Mouse (Mus musculus): ENCODE measurements around the gene Ubl4b. TPM values are rescaled to one million over a fixed set of nuclear protein-coding genes. Genes with fewer than 3 reads are reported as not detected.
A peak's percentile ranks its signal among the peaks of the same experiment; 100 is the strongest.

Gene Ubl4b
- polyA plus RNA-seq (2015; fragmentation: Nextera tagmentation; extraction: Ambion mirVana): not detected in 2 replicates

DNA sequence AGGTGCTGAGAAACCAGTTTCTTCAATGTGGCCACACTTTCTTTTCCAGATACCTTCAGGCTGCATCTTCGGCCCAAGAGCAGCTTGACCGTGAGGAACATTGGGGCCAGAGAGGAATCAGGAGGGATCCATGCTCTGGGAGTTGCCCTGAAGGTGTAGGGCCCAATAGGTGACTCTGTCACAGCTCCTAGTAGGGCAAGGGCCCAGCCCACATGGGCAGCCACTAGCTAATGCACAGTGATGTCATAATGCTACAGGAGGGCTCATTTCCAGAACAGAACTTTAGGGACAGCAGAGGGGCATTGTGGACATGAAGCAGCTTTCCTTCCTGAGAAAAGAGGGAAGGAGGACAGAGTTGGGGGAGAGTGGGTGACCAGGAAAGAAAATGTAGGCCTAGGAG lies at the start of gene Ubl4b:
TSS of gene Ubl4b (minus strand) at position 232 of the 400 bp plus-strand sequence.
- H3K36me3 ChIP-seq (replicated peaks; ENCODE audit: insufficient read depth, low read length): no peaks in the 10 kb centered on the region
- 64% methylated on average over 2 of the region's 2 CpGs for WGBS (ENCODE audit: insufficient replicate concordance)
- DNase-seq (no peak), ATAC-seq (no peak)
- H3K4me3 ChIP-seq (ENCODE audit: low read depth, low read length): no peak within 1 kb of the TSS
- H3K4me1 ChIP-seq (ENCODE audit: insufficient read depth): no peaks in the 10 kb centered on the region
- no peak for TF ChIP-seq EP300 (IDR thresholded peaks at IDR 0.05; ENCODE audit: low read depth)
- H3K9me3 ChIP-seq (ENCODE audit: low read length): no peaks in the 10 kb centered on the region
- H3K4me2 ChIP-seq (ENCODE audit: low read depth, low read length): no peak within 1 kb of the TSS
- no peaks in the 10 kb centered on the region for H3K27me3 ChIP-seq (ENCODE audit: insufficient read depth, low read length)
- no peak within 1 kb of the TSS for H3K9ac ChIP-seq (replicated peaks)
- H3K27ac ChIP-seq (ENCODE audit: low read depth): no peak within 1 kb of the TSS

DNA sequence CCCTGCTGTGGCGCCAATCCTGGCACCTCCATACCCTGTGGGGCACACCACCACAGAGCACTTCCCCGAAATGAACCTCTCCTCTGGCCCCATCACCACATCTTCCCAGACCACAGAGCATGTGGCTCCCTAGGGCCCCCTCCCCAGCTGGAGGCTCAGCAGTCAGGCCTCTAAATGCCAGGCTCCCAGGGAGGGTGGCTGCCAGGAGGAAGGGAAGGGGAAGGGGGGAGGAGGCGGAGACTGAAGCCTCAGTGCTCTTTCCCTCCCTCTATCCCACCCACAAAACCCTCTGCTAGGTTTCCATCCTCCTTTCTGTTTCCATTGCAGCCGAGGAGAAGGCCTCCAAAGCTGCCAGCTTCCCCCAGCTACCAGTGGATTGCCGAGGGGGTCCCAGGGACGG lies 45.3 kb upstream of the Ubl4b start:
- H3K27me3 ChIP-seq (ENCODE audit: insufficient read depth, low read length): peaks cover 57% of the 10 kb centered on the region
- WGBS (ENCODE audit: insufficient replicate concordance): 46% methylated on average over 6 of the region's 6 CpGs
- TF ChIP-seq EP300 (IDR thresholded peaks at IDR 0.05; ENCODE audit: low read depth): no peak
- no peak for TF ChIP-seq CTCF (IDR thresholded peaks at IDR 0.05; ENCODE audit: low read depth)
- H3K27ac ChIP-seq (ENCODE audit: low read depth): no peak overlapping the region
- H3K4me3 ChIP-seq (ENCODE audit: low read depth, low read length): no peak overlapping the region
- H3K4me2 ChIP-seq (ENCODE audit: low read depth, low read length): no peak overlapping the region
- peaks cover 6% of the 10 kb centered on the region; the same call in 1 of the 2 replicates for H3K4me1 ChIP-seq (ENCODE audit: insufficient read depth)
- no peaks in the 10 kb centered on the region for H3K36me3 ChIP-seq (replicated peaks; ENCODE audit: insufficient read depth, low read length)
- no peak overlapping the region for H3K9ac ChIP-seq (replicated peaks)
- no peak for DNase-seq
- ATAC-seq: no peak
- no peaks in the 10 kb centered on the region for H3K9me3 ChIP-seq (ENCODE audit: low read length)

DNA sequence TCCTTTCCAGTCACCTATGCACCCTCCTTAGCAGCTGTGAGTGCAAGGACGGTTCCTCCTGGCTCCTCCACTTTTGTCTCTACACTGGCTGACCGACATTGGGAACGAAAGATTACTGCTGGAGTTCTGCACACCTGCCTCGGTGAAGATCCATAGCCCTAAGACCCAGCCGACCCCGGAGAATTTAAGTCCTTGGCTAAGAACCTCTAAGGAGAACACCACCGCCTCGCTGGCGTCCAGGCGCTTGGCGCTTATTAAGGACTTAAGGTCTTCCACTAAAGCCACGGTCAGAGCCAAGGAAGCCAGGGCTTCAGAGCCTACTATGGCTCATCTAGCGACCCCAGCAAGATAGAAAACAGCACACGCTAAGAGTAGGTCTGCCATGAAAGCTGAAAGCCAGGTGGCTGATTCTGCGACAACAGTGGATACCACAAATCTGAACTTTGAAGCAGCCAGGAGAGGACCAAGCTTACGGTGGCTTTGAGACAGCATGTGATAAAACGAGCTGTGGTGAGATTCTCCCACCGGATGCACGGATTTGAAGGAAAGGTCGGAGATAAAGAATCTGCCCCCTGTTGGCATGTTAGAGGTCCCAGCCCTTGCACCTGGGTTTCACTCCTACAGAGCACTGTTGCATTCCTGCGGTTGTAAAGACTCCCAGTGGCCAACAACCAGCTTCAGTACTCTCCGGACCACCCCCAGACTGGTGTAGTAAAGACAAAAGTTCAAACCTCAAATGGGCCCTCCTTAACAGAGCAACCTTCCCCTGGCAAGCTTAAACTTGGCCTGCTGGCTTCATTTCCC lies 42.9 kb upstream of the Ubl4b start:
- ATAC-seq (no peak), DNase-seq (no peak)
- H3K27ac ChIP-seq (ENCODE audit: low read depth): no peak overlapping the region
- H3K36me3 ChIP-seq (replicated peaks; ENCODE audit: insufficient read depth, low read length): no peaks in the 10 kb centered on the region
- H3K4me2 ChIP-seq (ENCODE audit: low read depth, low read length): no peak overlapping the region
- no peaks in the 10 kb centered on the region for H3K9me3 ChIP-seq (ENCODE audit: low read length)
- peaks cover 80% of the 10 kb centered on the region for H3K27me3 ChIP-seq (ENCODE audit: insufficient read depth, low read length)
- no peak overlapping the region for H3K9ac ChIP-seq (replicated peaks)
- TF ChIP-seq EP300 (IDR thresholded peaks at IDR 0.05; ENCODE audit: low read depth) (no peak), CTCF (IDR thresholded peaks at IDR 0.05; ENCODE audit: low read depth) (no peak)
- no peak overlapping the region for H3K4me3 ChIP-seq (ENCODE audit: low read depth, low read length)
- peaks cover 7% of the 10 kb centered on the region; the same call in 1 of the 2 replicates for H3K4me1 ChIP-seq (ENCODE audit: insufficient read depth)
- 12% methylated on average over 22 of the region's 22 CpGs for WGBS (ENCODE audit: insufficient replicate concordance)

GRCm38 (mm10) chr3:107597134-107597533 lies 42.3 kb upstream of the Ubl4b start:
- DNase-seq (no peak), ATAC-seq (no peak)
- Histone ChIP-seq H3K4me3 (ENCODE audit: low read depth, low read length) (no peak overlapping the region), H3K4me1 (ENCODE audit: insufficient read depth) (peaks cover 7% of the 10 kb centered on the region; the same call in 1 of the 2 replicates), H3K27me3 (ENCODE audit: insufficient read depth, low read length) (peaks cover 87% of the 10 kb centered on the region), H3K36me3 (replicated peaks; ENCODE audit: insufficient read depth, low read length) (no peaks in the 10 kb centered on the region), H3K27ac (ENCODE audit: low read depth) (no peak overlapping the region), H3K9ac (replicated peaks) (no peak overlapping the region), H3K4me2 (ENCODE audit: low read depth, low read length) (no peak overlapping the region), H3K9me3 (ENCODE audit: low read length) (no peaks in the 10 kb centered on the region)
- TF ChIP-seq EP300 (IDR thresholded peaks at IDR 0.05; ENCODE audit: low read depth): no peak
- TF ChIP-seq CTCF (IDR thresholded peaks at IDR 0.05; ENCODE audit: low read depth): no peak
- WGBS (ENCODE audit: insufficient replicate concordance): 3% methylated on average over 22 of the region's 24 CpGs

- no peaks in the 10 kb centered on the region for H3K9me3 ChIP-seq (ENCODE audit: low read length)
- DNase-seq: no peak
- ATAC-seq: no peak
- H3K9ac ChIP-seq (replicated peaks): no peak overlapping the region
- no peak overlapping the region for H3K4me3 ChIP-seq (ENCODE audit: low read depth, low read length)
- peaks cover 7% of the 10 kb centered on the region; the same call in 1 of the 2 replicates for H3K4me1 ChIP-seq (ENCODE audit: insufficient read depth)
- WGBS (ENCODE audit: insufficient replicate concordance): 1% methylated on average over 26 of the region's 26 CpGs
- TF ChIP-seq EP300 (IDR thresholded peaks at IDR 0.05; ENCODE audit: low read depth) (no peak), CTCF (IDR thresholded peaks at IDR 0.05; ENCODE audit: low read depth) (no peak)
- H3K27me3 ChIP-seq (ENCODE audit: insufficient read depth, low read length): peaks cover 88% of the 10 kb centered on the region
- H3K36me3 ChIP-seq (replicated peaks; ENCODE audit: insufficient read depth, low read length): no peaks in the 10 kb centered on the region
- H3K27ac ChIP-seq (ENCODE audit: low read depth): no peak overlapping the region
- no peak overlapping the region for H3K4me2 ChIP-seq (ENCODE audit: low read depth, low read length)
Observed at GRCm38 (mm10) chr3:107596559-107596958, 41.7 kb upstream of the Ubl4b start.

- Histone ChIP-seq H3K4me2 (ENCODE audit: low read depth, low read length) (peak overlapping the region; percentile 58), H3K36me3 (replicated peaks; ENCODE audit: insufficient read depth, low read length) (no peaks in the 10 kb centered on the region), H3K27me3 (ENCODE audit: insufficient read depth, low read length) (peaks cover 91% of the 10 kb centered on the region), H3K9me3 (ENCODE audit: low read length) (no peaks in the 10 kb centered on the region), H3K9ac (replicated peaks) (no peak overlapping the region), H3K4me1 (ENCODE audit: insufficient read depth) (peaks cover 7% of the 10 kb centered on the region; the same call in 1 of the 2 replicates), H3K27ac (ENCODE audit: low read depth) (no peak overlapping the region), H3K4me3 (ENCODE audit: low read depth, low read length) (0 out of 2 replicates have a peak overlapping the region, but pooled peaks have one; percentile 34)
- WGBS (ENCODE audit: insufficient replicate concordance): 3% methylated on average over 34 of the region's 34 CpGs
- TF ChIP-seq EP300 (IDR thresholded peaks at IDR 0.05; ENCODE audit: low read depth) (no peak), CTCF (IDR thresholded peaks at IDR 0.05; ENCODE audit: low read depth) (no peak)
- DNase-seq (no peak), ATAC-seq (no peak)
Observed at GRCm38 (mm10) chr3:107595938-107596461, 41.1 kb upstream of the Ubl4b start.

Measured in liver, postnatal 0 days (tissue).